Mouse (Mus musculus) kidney, postnatal 10 days (tissue): ENCODE results near the gene Mbnl1.
A peak's percentile ranks its signal among the peaks of the same experiment; 100 is the strongest.
"Not testable (repeated sequence)": the region's sequence is repeated elsewhere in the genome, so short reads cannot be mapped to it uniquely, and the experiment has no call there.

Experiments used
- DNase-seq: peaks from one replicate; pipeline ENCODE4 v3.0.0; 2021; ENCODE audit warnings: mixed read lengths

Gene Mbnl1

DNA sequence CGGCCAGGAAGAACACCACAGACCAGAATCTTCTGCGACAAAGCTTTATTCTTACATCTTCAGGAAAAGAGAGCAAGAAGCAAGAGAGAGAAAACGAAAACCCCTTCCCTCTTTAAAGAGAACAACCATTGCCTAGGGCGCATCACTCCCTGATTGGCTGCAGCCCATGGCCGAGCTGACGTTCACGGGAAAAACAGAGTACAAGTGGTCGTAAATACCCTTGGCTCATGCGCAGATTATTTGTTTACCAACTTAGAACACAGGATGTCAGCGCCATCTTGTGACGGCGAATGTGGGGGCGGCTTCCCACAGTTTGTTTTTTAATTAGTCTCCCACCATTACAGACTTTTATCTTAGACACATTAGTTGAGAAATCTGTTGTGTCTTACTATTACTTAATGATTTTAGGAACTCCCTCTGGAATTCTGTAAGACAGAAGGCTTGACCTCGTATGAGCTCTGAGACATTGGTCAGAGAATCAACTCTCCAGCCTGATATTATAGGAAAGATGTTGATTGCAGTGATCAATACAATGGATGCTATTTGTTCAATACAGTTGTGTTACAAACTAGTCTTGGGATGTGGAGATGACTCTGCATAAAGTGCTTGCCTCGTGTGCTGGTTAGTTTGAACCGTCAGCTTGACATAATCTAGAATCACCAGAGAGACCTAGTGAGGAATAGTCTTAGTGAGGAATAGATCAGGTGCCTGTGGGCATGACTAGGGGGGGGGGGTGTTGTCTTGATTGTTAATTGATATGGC, 22.3 kb downstream of the Mbnl1 start:
- not testable (repeated sequence) for DNase-seq

- no peak for DNase-seq
Observed at GRCm38 (mm10) chr3:60496197-60496596, 23.6 kb downstream of the Mbnl1 start.

GRCm38 (mm10) chr3:60498151-60498550, 25.5 kb downstream of the Mbnl1 start:
- no peak for DNase-seq

DNA sequence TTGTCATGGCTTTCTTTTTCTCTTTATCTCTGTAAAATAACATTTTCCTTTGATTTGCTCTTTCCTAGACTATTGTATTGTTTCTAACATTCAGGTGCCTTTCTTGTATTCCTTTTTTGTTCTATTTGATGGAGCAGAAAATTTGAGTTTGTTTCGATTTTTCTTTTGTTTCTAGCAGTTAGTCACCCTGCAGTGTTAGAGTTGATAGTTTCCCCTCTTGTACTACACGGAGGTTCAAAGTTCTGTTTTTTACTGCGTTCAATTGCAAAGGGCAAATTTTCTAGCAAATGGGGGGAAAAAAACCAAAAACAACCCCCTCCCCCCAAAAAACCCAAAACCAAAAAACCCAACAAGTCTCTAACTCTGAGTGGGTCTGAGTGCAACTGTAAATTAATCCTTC, 26.0 kb downstream of the Mbnl1 start:
- DNase-seq, result no peak

- DNase-seq, result no peak
Observed at GRCm38 (mm10) chr3:60499157-60499578, 26.5 kb downstream of the Mbnl1 start.

DNA sequence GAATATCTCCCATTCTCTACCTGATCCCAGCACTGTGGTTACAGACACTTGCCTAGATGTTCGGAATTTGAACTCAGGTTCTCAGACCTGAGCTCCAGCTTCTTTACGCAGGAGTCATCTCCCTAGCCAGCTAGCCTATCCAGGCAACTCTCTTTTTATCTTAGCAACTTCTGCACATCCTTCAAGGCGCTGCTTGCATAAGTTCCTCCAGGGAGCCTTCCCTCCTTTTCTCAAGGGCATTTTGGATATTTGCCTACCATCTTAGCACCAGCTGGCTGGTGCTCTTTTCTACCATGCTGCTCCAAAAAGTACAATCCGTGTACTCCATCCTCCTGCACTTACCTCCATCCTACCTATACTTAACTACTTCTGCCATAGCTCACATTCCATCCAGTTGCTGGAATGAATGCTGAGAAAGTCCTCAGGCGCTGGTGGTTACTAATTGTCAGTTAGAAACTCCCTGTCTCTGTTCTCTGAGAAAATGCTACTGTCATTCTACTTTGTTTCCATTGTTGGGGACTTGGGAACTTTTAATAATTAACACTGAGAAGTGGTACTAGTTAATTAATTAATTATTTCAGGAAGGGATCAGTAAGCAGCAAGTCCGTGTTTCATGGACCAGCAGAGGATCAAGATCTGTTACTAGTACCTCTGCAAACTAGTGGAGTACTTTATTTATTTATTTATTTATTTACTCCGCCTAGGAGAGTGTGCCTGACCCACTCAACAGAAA, 27.3 kb downstream of the Mbnl1 start:
- DNase-seq, result peak; percentile 34

DNA sequence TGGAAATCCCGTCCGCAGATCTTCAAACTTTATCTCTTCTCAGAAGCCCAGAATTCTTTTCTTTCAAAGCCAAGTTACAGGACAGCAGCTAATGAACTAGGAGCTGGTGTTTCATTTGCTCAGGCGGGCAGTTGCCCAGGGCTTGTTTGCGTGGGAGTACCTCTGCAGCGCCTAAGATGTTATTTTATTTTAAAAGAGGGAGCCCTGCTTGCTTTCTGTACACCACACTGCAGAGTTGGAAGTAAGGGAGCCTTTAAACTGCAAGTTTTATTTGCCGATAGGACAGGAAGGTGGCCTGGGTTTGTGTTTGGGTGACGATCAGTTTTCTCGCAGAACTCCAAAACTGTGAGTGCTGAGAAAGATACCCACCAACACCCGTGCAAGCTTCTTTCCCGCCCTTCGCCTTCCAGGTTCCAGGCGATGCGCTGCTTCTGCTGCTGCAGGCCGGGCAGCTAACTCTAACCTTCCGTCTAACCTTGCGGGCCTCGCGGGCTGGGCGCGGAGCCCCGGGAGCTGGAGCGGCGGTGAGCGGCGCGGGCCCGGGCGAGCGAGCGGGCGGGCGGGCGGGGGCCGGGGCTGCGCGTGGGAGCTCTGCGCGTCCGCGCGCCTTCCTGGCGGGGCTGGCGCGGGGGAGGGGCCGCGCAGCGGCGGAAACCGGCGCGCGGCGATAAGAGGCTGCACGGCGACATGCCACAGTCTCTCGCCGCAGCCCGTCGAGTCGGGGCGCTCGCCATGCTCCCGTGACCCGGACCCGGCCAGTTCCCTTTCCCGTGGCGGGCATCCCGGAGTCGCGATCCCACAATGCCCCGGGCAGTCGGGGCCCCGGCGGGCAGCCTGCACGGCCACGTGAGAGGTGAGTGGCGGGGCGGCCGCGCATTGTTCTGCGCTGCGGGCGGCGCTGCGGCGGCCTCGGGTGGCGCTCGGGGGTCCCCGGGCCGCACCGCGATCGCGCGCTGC, 28.2 kb downstream of the Mbnl1 start:
- peak; percentile 86 for DNase-seq

DNA sequence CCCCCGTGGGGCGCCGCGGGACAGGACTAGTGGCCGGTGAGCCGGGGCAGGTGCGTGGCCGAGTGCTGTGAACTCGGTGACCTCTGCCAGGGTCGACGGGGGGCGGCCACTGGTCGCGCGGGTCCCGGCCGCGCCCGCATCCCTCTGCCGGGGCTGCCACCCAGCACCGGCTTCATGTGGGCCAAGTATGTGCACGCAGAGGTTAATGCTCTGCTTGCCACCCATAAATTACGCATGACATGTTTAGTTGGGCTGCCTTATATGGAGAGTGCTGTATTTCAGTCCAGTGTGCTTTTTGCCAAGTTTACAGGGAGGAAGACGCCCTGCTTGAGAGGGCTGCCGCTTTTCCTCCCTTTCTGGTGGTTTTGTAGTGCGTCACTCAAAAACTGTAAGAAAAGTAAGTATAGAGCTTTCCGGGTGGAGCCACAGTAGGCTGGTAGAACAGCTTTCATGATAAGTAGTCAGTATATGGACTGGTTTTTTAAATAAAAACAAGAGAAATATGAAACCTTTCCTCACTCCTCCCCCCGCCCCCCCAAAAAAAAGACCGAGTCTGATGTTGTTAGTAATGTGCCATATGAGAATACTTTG, 29.0 kb downstream of the Mbnl1 start:
- DNase-seq, result peak; percentile 79

- no peak for DNase-seq
Observed at GRCm38 (mm10) chr3:60502155-60502987, 29.7 kb downstream of the Mbnl1 start.

GRCm38 (mm10) chr3:60503196-60503595, 30.6 kb downstream of the Mbnl1 start:
- no peak for DNase-seq

DNA sequence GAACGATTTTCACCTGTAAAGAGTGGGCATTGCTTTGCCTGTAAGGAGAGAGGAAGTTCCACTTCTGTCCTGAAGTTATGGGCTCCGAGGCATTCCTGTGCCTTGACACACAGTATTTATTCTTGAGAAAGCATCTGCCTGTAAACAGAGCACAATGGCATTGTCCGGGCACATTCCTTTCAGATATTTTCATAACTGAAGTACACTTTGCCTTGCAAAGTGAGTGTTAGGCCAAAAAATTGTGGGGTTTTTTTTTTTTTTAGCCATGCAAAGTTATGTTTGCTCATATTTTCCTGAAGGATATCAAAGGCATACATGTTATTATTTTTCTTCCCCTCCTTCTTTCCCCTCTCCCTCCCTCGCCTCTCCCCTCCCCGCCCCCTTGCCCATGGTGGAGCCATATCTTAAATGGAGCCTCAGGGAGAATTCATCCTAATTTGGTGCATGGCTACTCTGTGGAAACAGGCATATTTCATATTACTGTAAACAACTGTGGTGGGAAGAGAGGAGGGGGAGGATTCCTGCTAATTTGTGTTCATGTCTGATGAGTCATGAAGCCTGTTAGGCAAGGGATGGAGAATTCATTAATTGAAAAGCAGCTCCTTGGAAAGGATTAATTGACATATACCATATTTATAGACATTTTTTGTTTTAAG, 32.3 kb downstream of the Mbnl1 start:
- DNase-seq, result no peak

DNA sequence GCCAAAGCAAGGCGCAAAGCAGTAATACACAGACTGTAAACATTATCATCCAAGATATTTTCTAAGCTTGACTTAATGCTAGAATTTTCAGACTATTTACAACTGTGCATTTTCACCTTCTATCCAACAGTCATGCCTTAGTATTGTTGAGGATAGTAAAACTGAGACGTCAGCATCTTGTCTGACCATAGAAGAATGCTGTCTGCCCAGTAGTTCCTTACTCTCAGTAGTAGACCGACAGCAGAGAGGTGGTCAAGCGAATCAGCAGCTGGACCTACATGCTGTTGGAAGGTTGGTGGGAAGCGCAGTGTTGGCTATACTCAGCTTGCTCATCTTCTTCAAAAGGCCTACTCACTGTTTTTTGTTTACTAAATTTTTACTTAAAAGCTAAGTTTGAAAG, 34.2 kb downstream of the Mbnl1 start:
- no peak for DNase-seq

- DNase-seq, result no peak
Observed at GRCm38 (mm10) chr3:60507496-60507895, 34.9 kb downstream of the Mbnl1 start.

GRCm38 (mm10) chr3:60507979-60508378, 35.3 kb downstream of the Mbnl1 start:
- DNase-seq, result no peak

DNA sequence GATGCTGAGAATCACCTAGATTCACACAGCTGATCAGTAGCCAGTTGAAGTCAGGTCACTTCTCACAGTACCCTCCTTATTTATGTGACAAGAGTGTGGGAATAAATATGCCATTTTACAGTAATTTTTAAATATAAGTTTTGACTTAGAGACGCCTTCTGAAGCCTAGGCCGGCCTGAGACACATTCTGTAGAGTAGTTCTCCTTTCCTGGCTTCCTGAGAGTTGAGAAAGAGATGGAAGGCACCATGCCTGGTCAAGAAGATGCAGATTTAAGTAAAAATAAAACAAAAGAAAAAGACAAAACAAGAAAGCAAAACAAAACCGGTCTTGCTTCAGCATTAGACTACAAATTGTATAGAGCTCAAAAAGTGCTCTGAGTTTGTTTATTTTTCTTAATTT, 38.6 kb downstream of the Mbnl1 start:
- no peak for DNase-seq

DNA sequence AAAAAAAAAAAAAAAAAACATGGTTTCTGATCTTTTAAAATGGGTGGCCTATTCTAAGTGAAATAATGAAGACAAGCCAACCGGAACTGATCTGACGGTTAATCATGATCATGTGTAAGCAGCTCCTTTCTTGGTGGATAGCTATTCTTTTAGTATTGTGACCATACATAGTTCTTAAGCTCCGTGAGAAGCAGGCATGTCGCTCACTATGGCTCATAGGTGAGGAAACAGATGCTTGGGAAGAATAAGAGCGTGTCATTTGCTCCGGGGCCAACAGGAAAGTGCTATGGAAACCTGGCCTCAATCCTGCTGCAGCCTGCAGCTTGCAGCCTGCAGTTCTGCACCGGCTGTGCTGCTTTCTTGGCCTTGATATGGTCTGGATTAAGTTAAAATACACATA, 40.7 kb downstream of the Mbnl1 start:
- DNase-seq, result peak; percentile 27

GRCm38 (mm10) chr3:60513746-60514145, 41.1 kb downstream of the Mbnl1 start:
- no peak for DNase-seq

DNA sequence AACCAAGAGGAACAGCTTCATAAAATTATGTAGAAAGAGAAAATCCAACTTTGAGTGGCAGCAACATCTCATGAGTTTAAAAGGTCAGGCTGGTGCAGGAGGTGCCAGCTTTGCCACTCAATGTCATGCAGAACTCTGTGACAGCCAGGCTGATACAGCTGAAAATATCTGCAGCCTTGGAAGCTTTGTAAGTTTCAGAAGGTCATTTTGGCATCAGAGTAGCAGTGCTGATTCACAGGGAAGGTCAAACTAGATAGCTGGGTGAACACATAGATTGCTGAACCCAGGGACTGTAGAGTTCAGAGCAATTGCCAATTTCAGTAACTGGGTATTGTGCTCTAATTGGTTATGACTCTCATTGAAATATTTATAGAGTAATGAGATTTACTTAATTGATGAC, 42.8 kb downstream of the Mbnl1 start:
- no peak for DNase-seq

DNA sequence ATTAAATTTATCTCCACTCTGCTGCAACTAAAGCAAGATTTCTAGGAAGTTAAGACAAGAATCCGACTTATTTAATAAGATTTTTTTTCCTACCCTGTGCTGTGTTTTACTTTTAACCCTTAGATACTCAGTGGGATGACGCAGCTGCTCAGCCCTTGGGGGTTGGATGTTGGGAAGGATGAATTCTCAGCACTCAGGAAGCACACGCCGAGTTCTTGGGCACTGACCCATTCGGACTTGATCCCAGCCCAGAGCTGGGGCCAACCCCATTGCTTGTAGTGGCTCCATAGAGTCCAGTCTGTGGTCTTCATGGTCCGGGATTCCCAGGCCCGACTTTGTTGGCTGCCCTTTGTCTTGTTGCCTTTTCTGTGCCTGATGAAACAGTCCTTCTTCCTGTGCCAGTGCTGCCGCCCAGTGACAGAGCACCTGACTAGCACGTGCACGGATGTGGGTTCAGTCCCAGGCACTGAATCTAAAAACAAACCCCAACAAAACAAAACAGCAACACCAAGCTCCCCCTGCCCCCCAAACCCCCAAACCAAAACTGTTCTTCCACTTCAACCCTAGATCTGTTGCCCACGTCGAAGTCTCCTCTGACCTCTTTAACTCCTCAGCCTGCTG, 43.5 kb downstream of the Mbnl1 start:
- DNase-seq, result peak; percentile 72

DNA sequence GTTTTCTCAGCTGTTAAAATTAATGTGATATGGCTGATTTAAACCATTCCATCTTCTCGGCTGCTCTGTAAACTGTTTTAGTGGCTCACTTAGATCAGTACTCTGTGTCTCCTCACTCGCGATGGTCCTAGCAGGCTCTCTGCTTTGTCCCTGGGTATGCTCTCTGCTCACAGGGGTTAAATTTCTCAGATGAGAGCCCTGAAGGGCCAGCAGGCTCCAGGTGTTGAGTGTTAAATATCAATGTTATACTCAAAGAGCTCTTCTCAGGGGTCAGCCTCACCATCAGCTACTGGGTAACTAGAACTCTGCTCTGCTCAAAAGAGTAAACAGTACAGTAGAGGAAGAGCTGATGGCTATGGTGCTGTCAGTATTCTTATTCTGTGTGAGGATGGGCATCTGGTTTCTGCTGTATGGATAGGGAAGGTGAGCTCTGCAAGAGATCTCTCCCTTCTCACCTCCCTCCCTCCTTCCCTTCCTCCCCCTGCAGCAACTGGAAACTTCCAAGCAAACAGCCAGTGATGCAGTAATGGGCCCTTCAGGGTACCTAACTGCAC, 44.7 kb downstream of the Mbnl1 start:
- DNase-seq, result no peak

DNA sequence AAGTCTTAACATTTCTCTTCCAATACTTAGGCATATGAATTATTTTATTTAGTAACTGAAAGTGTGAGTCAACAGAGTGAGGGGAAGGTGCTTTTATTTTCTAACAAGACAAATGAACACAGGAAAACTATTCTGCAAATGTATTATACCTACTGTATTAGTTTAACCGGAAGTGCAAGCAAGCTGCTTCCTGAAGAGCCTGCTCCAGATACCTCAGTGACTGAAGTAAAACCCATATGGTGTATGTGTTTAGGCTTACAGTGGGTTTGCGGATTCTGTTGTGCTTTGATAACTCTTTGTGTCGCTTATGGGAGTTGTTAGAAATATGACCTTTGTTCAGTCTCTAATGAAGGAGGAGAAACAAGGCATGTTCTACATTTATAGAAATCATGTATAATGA, 46.7 kb downstream of the Mbnl1 start:
- DNase-seq, result no peak
